Mouse (Mus musculus) brain, embryonic 14.5 days (tissue): ENCODE measurements at regions not wholly inside any gene's neighbourhood (a gene's known extent, or its start where the extent isn't known, plus 50 kb on each side); places are given as distances from the start of the nearest gene placed in this dataset.

Experiments used
- CTCF ChIP-seq: fragments of 200-500 bp; IDR thresholded peaks from 2 replicates; pipeline ENCODE4 v1.5.1; 2012; ENCODE audit warnings: inconsistent platforms, mild to moderate bottlenecking, moderate library complexity, borderline replicate concordance; ENCODE audit not compliant: insufficient read depth, insufficient read length; ENCODE audit errors: extremely low read depth
- POLR2A ChIP-seq: fragments of 200-500 bp; IDR thresholded peaks from 2 replicates; pipeline ENCODE4 v1.6.1; 2012; ENCODE audit warnings: mild to moderate bottlenecking, inconsistent platforms, borderline replicate concordance; ENCODE audit not compliant: poor library complexity, insufficient read depth, insufficient read length, severe bottlenecking; ENCODE audit errors: extremely low read depth

DNA sequence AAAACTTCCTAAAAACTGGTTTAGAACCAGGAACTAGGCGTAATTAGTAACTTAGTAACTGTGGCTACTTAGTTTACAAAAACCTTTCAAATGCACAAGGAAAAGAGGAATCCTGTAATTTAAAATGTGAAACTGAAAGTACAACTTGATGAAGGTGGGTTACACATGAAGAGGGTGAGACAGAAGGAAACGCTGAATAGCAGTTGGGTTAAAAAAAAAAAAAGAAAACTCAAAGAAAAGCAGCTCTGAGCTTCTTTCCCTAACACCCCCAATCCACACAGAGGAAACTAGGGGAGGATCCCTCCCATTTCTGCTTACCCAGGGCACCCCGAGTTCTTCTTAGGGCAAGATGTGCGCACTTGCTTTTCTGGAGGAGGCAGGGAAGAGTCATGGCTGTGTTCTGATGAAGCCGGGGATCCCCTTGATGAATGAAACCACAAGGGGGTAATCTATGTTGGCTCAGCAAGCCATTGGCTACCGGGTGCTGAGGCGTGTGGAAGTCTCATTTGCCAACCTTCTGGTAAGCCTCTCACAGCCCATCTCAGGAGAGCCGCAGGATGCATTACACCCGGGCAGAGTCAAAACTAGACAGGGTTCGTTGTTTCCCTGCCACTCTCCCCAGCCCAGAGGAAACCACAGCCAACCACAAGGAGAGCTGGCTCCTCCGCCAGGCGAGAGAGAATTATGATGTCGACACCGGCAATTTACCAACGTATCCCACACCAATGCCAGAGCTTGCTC, 167.4 kb upstream of the Klf14 start:
- TF ChIP-seq POLR2A (no peak), CTCF (no peak)
